Mouse (Mus musculus): ENCODE data around the gene Wdr91.

- no peak for TF ChIP-seq CTCF (IDR thresholded peaks at IDR 0.05; ENCODE audit: insufficient read depth, low read length)
- TF ChIP-seq POLR2A (IDR thresholded peaks at IDR 0.05; ENCODE audit: borderline replicate concordance, extremely low read depth, low read depth, low read length): no peak
Observed at GRCm38 (mm10) chr6:34906661-34907060, 4.0 kb downstream of the Wdr91 start.

All from lung, adult 2 months (tissue).